10 mouse cellular contexts compared by ENCODE assay signal in the genomic region with DNA sequence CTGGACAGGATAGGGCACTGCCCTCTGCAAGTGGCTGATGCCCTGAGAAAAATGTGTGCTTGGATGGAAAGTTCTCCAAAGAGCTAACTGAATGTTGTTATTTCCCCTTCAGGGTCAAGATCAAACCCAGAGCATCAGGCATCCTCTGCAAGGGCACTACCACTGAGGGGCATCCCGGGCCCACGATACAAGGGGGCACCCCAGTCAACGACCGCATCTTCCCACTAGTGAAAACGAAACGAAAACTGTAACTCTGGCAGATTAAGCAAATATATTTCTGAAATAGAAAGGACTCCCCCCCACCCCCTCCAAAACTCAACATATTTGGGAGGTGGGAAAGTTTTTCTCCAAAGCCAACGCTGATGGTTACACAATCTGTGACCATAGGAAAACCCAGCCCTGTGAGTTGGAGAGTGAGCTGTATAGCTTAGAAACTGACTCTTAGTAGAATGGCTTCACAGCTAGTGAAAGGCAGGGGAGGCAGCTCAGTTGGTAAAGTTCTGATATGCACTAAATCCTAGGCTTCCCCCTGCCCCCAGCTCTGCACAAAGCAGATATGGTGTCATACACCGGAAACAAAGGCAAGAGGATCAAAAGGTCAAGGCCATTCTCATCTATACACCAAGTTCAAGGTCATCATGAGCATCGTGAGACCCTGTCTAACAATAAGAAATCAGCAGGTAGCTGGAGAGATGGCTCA. TPM values are rescaled to one million over a fixed set of nuclear protein-coding genes. Genes with fewer than 3 reads are reported as not detected.
DNase-seq lines count a peak whose midpoint lies in the region.
"Had no signal": no experiment of that assay in that cellular context is flagged by ENCODE, and none has a peak within 500 bp of the region (broad histone marks: within the 10 kb centered on the region; RNA-seq: fewer than 3 reads in every experiment).

No protein-coding gene starts in this region.

- peak overlapping the region; percentile 23 for H3K4me3 ChIP-seq in macrophage (ENCODE audit: inconsistent target)
- H3K4me3 ChIP-seq: hindbrain, embryonic 15.5 days; stomach, embryonic 15.5 days had no signal

- WGBS in macrophage (ENCODE audit: missing documents) = 15% methylated on average over 9 of the region's 9 CpGs

- DNase-seq in adrenal gland, postnatal 14 days = peak; percentile 5
- DNase-seq in adrenal gland, postnatal 10 days = no peak
- peak; percentile 45 for DNase-seq in spleen, postnatal 10 days (ENCODE audit: low spot score in 2 of 2)
- no peak for DNase-seq in spleen, adult 12 weeks (ENCODE audit: low spot score)
- peak; percentile 49 for DNase-seq in thymus, postnatal 4 days
- DNase-seq in adipocyte (ENCODE audit: low spot score) = no peak
- DNase-seq in kidney, postnatal 25 days = no peak

- H3K79me2 ChIP-seq in macrophage (ENCODE audit: inconsistent target) = peaks cover 49% of the 10 kb centered on the region; the same call in 1 of the 2 replicates

- H3K36me3 ChIP-seq in macrophage (ENCODE audit: inconsistent target) = 0 out of 2 replicates have a peak, but pooled peaks cover 4% of the 10 kb centered on the region
- H3K36me3 ChIP-seq: hindbrain, embryonic 15.5 days; stomach, embryonic 15.5 days had no signal

- peak overlapping the region; percentile 58 for H3K27ac ChIP-seq in macrophage
- H3K27ac ChIP-seq: hindbrain, embryonic 15.5 days; stomach, embryonic 15.5 days had no signal

RNA-seq across cellular contexts. Expression of gene Vps26a, which starts 14.5 kb away (rescaled TPM):
- 49.3 and 53.0 TPM in 2 replicates for total RNA-seq in adrenal gland, postnatal 14 days (2021)
- total RNA-seq in adrenal gland, postnatal 10 days (2021) = 10 to 100 TPM; 42.9 to 48.3 TPM
- total RNA-seq in macrophage (2018; cell fraction: chromatin; rRNA removed) = 10 to 100 TPM; 39.3 to 71.1 (median 57.3) TPM
- total RNA-seq in macrophage (2018; cell fraction: cytosol; rRNA removed) = 100 to 1,000 TPM; 161 to 207 (median 187) TPM
- 100 to 1,000 TPM in 11 of 26 experiments, 10 to 100 TPM in 15; 61.6 to 159 (median 95.3) TPM for total RNA-seq in macrophage (2018; cell fraction: nucleus; rRNA removed)
- polyA plus RNA-seq in macrophage (2018) = 167 to 346 TPM (median 178 TPM) in 3 replicates

RNA-seq across cellular contexts. Expression of gene Srgn, which starts 26.2 kb away (rescaled TPM):
- total RNA-seq in adrenal gland, postnatal 14 days (2021) = 41.1 and 64.5 TPM in 2 replicates
- 10 to 100 TPM; 41.3 to 44.6 TPM for total RNA-seq in adrenal gland, postnatal 10 days (2021)
- 100 to 1,000 TPM in 9 of 26 experiments, 10 to 100 TPM in 12, 1 to 10 TPM in 5; 5.0 to 374 (median 54.9) TPM for total RNA-seq in macrophage (2018; cell fraction: chromatin; rRNA removed)
- 1,000 to 10,000 TPM in 3 of 26 experiments, 100 to 1,000 TPM in 23; 178 to 1,433 (median 423) TPM for total RNA-seq in macrophage (2018; cell fraction: cytosol; rRNA removed)
- total RNA-seq in macrophage (2018; cell fraction: nucleus; rRNA removed) = 1,000 to 10,000 TPM in 2 of 26 experiments, 100 to 1,000 TPM in 22, 10 to 100 TPM in 2; 93.8 to 1,370 (median 265) TPM
- 240 to 438 TPM (median 289 TPM) in 3 replicates for polyA plus RNA-seq in macrophage (2018)

RNA-seq across cellular contexts. Expression of gene Supv3l1, which starts 51.5 kb away (rescaled TPM):
- total RNA-seq in adrenal gland, postnatal 14 days (2021) = 38.7 and 41.9 TPM in 2 replicates
- 10 to 100 TPM; 34.5 to 41.8 TPM for total RNA-seq in adrenal gland, postnatal 10 days (2021)
- total RNA-seq in macrophage (2018; cell fraction: chromatin; rRNA removed) = 10 to 100 TPM; 19.7 to 49.9 (median 32.0) TPM
- 10 to 100 TPM in 2 of 26 experiments, 1 to 10 TPM in 24; 6.7 to 11.5 (median 8.5) TPM for total RNA-seq in macrophage (2018; cell fraction: cytosol; rRNA removed)
- 10 to 100 TPM; 14.5 to 41.4 (median 26.0) TPM for total RNA-seq in macrophage (2018; cell fraction: nucleus; rRNA removed)
- polyA plus RNA-seq in macrophage (2018) = 9.8 to 13.0 TPM (median 12.9 TPM) in 3 replicates

RNA-seq across cellular contexts. Expression of gene 4930507D05Rik, which starts 51.8 kb away (rescaled TPM):
- 0.41 and 0.60 TPM in 2 replicates for total RNA-seq in adrenal gland, postnatal 14 days (2021)
- total RNA-seq in adrenal gland, postnatal 10 days (2021) = under 1 TPM; 0.42 TPM
- not detected for total RNA-seq in macrophage (2018; cell fraction: chromatin; rRNA removed)
- total RNA-seq in macrophage (2018; cell fraction: cytosol; rRNA removed) = under 1 TPM in 8 of 26 experiments, not detected in 18; 0.05 to 0.14 (median 0.10) TPM
- total RNA-seq in macrophage (2018; cell fraction: nucleus; rRNA removed) = under 1 TPM in 2 of 26 experiments, not detected in 24; 0.24 to 0.48 TPM
- polyA plus RNA-seq in macrophage (2018) = 0.26 TPM in 1 of 3 replicates, not detected in the others

Comparison
In these comparisons a context has a peak if more than half of its experiments do, and no peak if none do; other contexts are left out.
1. DNase-seq: peak in adrenal gland, postnatal 14 days (single experiment), spleen, postnatal 10 days (2 of 2) and thymus, postnatal 4 days (single experiment); none in adrenal gland, postnatal 10 days (single experiment), spleen, adult 12 weeks (single experiment), adipocyte (single experiment) and kidney, postnatal 25 days (0 of 2).